Mouse (Mus musculus) neural tube, embryonic 13.5 days (tissue): ENCODE measurements around the gene Xrcc1. TPM values are rescaled to one million over a fixed set of nuclear protein-coding genes. Genes with fewer than 3 reads are reported as not detected.
A peak's percentile ranks its signal among the peaks of the same experiment; 100 is the strongest.

Experiments
- ATAC-seq: fragments of 200-750 bp; cut with Nextera tagmentation; 2 replicates; pipeline ENCODE4 v1.8.0; 2017; ENCODE audit warnings: low read depth, mild to moderate bottlenecking, moderate TSS enrichment, moderate library complexity
- H3K27ac ChIP-seq: fragments of 300-500 bp; sonication (generic); replicated peaks from 2 replicates; pipeline ENCODE4 v1.5.1; 2015; ENCODE audit warnings: moderate library complexity, mild to moderate bottlenecking, inconsistent platforms
- H3K27me3 ChIP-seq: fragments of 300-500 bp; sonication (generic); 2 replicates; pipeline ENCODE4 v1.6.1; 2015; ENCODE audit warnings: mild to moderate bottlenecking, inconsistent platforms
- H3K36me3 ChIP-seq: fragments of 300-500 bp; sonication (generic); 2 replicates; pipeline ENCODE4 v1.6.1; 2015; ENCODE audit warnings: mild to moderate bottlenecking, inconsistent platforms
- H3K4me1 ChIP-seq: fragments of 300-500 bp; sonication (generic); replicated peaks from 2 replicates; pipeline ENCODE4 v1.6.1; 2015; ENCODE audit warnings: inconsistent platforms
- H3K4me2 ChIP-seq: fragments of 300-500 bp; sonication (generic); 2 replicates; pipeline ENCODE4 v1.6.1; 2015; ENCODE audit warnings: inconsistent platforms, mild to moderate bottlenecking, moderate library complexity
- H3K4me3 ChIP-seq: fragments of 300-500 bp; sonication (generic); 2 replicates; pipeline ENCODE4 v1.5.1; 2015; ENCODE audit warnings: mild to moderate bottlenecking, inconsistent platforms
- H3K9ac ChIP-seq: fragments of 300-500 bp; sonication (generic); 2 replicates; pipeline ENCODE4 v1.6.1; 2015; ENCODE audit warnings: moderate library complexity, mild to moderate bottlenecking, inconsistent platforms
- H3K9me3 ChIP-seq: fragments of 300-500 bp; sonication (generic); 2 replicates; pipeline ENCODE4 v1.6.1; 2016; ENCODE audit warnings: inconsistent platforms
- WGBS: fragments of 180-500 bp; shearing (Covaris S2); methylation state at CpG from one replicate; pipeline ENCODE4 v1.1.7; 2015; 5-methylcytosine and 5-hydroxymethylcytosine counted together
- polyA plus RNA-seq: library from polyadenylated mRNA; unstranded; fragments of >200 nt; fragmentation: Nextera tagmentation; extraction: Ambion mirVana; gene quantifications from 2 replicates; pipeline ENCODE4 v1.2.1, GENCODE M21; 2015

Xrcc1 gene
- polyA plus RNA-seq, 1 experiment from 2014 or later = 66.3 TPM

DNA sequence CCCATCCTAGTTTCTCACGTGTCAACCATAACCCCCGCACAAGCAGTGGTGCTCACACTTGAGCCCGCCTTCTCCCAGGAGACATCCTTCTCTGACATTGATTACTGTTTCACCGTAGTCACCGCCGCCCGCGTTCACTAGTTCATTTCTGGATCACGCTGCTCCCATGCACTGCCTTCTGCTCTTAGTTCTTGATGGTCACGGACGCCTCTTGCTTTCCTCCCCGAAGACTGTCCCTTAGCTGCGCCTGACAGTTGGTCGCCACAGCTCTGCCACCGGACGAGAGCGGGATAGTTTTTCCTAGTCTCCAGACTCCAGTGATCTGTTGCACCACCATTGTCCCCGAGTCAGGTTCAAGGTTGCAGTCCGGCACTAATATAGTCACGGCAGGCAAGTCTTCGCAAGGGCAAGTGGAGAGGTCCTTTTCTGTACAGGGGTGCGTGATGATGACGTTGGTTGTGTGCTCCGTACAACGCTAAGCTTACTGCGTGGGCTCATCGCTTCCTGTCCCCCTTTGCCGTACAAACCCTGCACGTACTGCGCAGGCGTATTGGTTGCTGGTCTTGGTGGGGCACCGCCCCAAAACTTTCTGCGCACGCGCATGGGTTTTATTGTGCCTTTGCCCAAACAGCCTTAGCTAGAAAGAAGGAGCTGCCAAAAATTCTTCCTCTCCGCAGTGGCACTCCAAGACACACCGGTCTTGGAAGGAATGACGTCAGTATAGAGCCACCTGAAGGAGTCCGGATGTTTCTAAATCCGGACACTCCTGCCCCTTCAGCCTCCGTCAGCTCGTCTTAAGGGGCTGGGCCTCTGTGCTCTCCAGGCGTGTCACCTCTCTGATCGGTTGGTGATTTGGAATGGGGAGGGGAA lies 15.8 kb upstream of the Xrcc1 start, which contains the start of gene Irgq:
Gene Irgq (plus strand): TSS at position 628 of the 870 bp plus-strand sequence.
- Histone ChIP-seq H3K27ac (peak within 1 kb of the TSS; percentile 89), H3K36me3 (peaks cover 28% of the 10 kb centered on the region), H3K9me3 (no peaks in the 10 kb centered on the region), H3K4me2 (peak within 1 kb of the TSS; percentile 88), H3K4me1 (peaks cover 49% of the 10 kb centered on the region), H3K9ac (peak within 1 kb of the TSS; percentile 93), H3K27me3 (peaks cover 9% of the 10 kb centered on the region), H3K4me3 (peak within 1 kb of the TSS; percentile 59)
- 2% methylated on average over 44 of the region's 44 CpGs for WGBS
- peak; percentile 94 for ATAC-seq

DNA sequence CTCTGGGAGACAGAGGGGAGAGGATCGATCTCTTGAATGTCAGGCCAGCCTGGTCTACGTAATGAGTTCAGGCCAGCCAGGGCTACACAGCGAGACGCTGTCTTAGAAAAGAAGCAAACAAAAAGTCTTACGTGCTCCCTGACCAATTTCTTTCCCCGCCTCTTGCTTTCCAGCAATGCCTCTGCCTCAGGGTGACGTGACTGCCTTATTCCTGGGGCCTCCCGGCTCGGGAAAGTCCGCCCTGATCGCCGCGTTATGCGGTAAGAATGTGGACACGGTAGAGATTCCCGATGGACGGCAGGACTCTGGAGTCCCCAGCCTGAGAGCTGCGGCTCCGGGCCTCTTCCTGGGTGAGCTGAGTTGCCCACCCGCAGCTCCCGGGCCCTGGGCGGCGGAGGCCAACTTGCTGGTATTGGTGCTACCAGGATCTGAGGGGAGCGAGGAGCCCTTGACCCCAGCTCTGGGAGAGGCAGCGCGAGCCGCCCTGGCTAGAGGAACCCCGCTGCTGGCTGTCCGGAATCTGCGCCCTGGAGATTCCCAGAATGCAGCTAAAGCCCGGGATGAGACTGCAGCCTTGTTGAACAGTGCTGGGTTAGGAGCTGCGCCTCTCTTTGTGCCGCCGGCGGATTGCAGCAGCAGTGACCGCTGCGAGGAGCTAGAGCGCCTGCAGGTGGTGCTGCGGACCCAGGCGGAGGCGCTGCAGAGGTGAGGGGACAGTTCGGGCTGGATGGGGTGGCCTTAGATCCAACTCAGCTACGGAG lies 14.7 kb upstream of the Xrcc1 start:
- peaks cover 51% of the 10 kb centered on the region for H3K4me1 ChIP-seq
- peak overlapping the region; percentile 88 for H3K4me2 ChIP-seq
- 2% methylated on average over 43 of the region's 43 CpGs for WGBS
- H3K36me3 ChIP-seq = peaks cover 39% of the 10 kb centered on the region
- H3K9me3 ChIP-seq = no peaks in the 10 kb centered on the region
- H3K9ac ChIP-seq = peak overlapping the region; percentile 93
- peaks cover 9% of the 10 kb centered on the region for H3K27me3 ChIP-seq
- H3K27ac ChIP-seq = peak overlapping the region; percentile 83
- peak overlapping the region; percentile 59 for H3K4me3 ChIP-seq
- peak; percentile 42 for ATAC-seq

DNA sequence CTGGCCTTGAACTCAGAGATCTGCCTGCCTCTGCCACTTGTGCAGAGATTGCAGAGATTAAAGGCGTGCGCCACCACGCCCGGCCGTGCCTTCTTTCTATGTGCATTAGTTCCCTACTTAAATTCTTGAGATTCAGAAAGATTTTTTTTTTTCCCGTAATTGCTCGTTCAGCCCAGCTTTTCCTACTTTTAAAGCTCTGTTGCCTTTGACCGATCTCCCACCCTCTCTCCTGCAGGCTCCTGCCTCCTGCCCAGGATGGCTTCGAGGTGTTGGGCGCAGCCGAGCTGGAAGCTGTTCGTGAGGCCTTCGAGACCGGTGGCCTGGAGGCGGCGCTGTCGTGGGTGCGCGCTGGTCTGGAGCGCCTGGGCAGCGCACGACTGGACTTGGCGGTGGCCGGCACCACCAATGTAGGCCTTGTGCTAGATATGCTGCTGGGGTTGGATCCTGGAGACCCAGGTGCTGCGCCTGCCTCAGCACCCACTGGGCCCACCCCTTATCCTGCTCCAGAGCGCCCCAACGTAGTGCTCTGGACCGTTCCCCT lies 13.0 kb upstream of the Xrcc1 start:
- no peak for ATAC-seq
- Histone ChIP-seq H3K27ac (no peak overlapping the region), H3K27me3 (peaks cover 9% of the 10 kb centered on the region), H3K4me3 (no peak overlapping the region), H3K36me3 (peaks cover 44% of the 10 kb centered on the region), H3K9ac (peak overlapping the region; percentile 62; the same call in 1 of the 2 replicates), H3K9me3 (no peaks in the 10 kb centered on the region), H3K4me1 (peaks cover 51% of the 10 kb centered on the region), H3K4me2 (peak overlapping the region; percentile 40)
- 57% methylated on average over 28 of the region's 28 CpGs for WGBS

DNA sequence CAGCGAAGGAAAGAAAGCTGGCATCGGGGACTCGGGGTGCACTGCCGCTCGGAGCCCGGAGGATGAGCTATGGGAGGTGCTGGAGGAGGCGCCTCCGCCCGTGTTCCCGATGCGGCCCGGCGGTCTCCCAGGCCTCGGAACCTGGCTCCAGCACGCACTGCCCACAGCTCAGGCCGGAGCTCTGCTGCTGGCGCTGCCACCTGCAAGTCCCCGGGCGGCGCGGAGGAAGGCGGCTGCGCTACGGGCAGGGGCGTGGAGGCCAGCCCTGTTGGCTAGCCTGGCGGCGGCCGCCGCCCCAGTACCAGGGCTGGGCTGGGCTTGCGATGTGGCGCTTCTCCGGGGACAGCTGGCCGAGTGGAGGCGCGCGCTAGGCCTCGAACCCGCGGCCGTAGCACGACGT lies 12.3 kb upstream of the Xrcc1 start:
- no peak for ATAC-seq
- WGBS = 22% methylated on average over 42 of the region's 42 CpGs
- Histone ChIP-seq H3K27ac (no peak overlapping the region), H3K4me1 (peaks cover 51% of the 10 kb centered on the region), H3K4me2 (peak overlapping the region; percentile 40), H3K4me3 (peak overlapping the region; percentile 22), H3K9ac (peak overlapping the region; percentile 62), H3K27me3 (peaks cover 9% of the 10 kb centered on the region), H3K9me3 (no peaks in the 10 kb centered on the region), H3K36me3 (peaks cover 44% of the 10 kb centered on the region)

DNA sequence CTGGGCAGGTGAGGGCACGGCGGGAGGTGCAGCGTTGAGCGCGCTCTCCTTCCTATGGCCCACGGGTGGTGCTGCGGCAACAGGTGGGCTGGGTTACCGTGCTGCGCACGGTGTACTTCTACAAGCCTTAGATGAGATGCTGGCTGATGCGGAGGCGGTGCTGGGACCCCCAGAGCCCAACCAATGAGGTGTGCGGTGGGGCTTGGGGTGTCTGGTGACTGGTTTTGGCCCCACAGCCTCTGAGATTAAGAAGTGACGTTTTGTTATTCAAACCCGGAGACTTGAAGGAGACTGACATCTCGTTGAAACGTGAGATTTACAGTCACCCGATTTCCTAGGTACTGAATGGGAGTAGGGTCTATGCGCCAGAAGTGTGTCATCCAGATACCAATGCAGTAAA lies 11.8 kb upstream of the Xrcc1 start:
- peak overlapping the region; percentile 22 for H3K4me3 ChIP-seq
- peak overlapping the region; percentile 62 for H3K9ac ChIP-seq
- peak overlapping the region; percentile 40 for H3K4me2 ChIP-seq
- peaks cover 44% of the 10 kb centered on the region for H3K36me3 ChIP-seq
- no peak for ATAC-seq
- H3K27me3 ChIP-seq = peaks cover 9% of the 10 kb centered on the region
- no peaks in the 10 kb centered on the region for H3K9me3 ChIP-seq
- peaks cover 47% of the 10 kb centered on the region for H3K4me1 ChIP-seq
- 29% methylated on average over 19 of the region's 19 CpGs for WGBS
- no peak overlapping the region for H3K27ac ChIP-seq

DNA sequence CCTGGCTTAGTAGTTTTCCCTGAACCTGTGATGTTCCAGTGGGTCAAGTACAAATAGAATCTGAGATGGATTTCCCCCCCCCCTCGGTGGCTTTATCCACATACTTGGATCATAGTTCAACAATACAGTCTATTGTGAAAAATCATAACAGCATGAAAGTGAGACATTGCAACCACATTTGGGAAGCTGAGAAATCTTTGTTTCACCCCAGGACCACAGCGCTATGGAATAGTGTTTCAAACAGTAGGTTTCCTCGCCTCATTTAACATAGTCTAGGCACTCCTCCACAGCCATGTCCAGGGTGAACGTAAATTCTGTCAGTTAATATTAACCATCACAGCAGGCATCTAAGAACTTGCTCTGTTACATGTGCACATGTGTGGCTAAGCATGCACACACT lies 9.0 kb upstream of the Xrcc1 start:
- no peak overlapping the region for H3K9ac ChIP-seq
- WGBS = 64% methylated on average over 4 of the region's 4 CpGs
- peaks cover 44% of the 10 kb centered on the region for H3K36me3 ChIP-seq
- H3K4me3 ChIP-seq = no peak overlapping the region
- H3K27me3 ChIP-seq = peaks cover 9% of the 10 kb centered on the region
- H3K4me2 ChIP-seq = no peak overlapping the region
- no peaks in the 10 kb centered on the region for H3K9me3 ChIP-seq
- no peak for ATAC-seq
- peak overlapping the region; percentile 23; the same call in 1 of the 2 replicates for H3K27ac ChIP-seq
- peaks cover 34% of the 10 kb centered on the region for H3K4me1 ChIP-seq

DNA sequence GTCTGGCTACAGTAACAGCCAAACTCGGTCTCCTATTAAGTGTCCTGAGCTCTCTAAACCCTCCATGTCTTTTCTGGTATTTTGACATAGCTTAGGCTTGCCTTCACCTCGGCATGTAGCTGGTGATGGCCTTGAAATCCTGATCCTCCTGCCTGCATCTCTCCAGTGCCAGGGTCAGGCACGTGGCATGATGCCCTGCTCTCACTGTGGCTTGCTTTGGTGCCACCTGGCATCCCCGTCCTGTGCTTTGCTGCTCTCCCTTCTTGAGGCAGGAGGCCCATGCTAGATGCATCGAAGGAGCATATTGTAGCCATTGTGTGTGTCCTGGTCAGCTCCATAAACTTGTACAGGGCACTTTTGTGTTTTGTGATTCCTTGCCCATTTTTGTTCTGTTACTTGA lies 8.5 kb upstream of the Xrcc1 start:
- Histone ChIP-seq H3K4me3 (no peak overlapping the region), H3K9ac (no peak overlapping the region)

DNA sequence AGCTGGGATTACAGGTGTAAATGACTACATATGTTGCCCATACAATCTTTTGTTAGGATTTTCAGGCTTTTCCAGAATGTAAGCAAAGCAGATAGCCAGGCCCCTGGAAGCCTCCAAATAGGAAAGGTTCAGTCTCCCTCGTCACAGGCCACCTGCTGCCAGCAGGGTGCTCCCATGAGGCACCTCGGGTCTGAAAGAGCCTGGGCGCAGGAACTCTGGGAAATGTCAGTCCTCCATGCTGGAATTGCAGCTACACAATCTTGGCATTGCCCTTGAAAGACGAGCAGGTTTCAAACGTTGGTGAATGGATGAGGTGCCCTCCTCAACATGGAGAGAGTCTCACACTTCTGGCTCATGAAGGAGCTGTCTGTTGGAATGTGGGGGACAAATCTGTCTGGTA lies 7.9 kb upstream of the Xrcc1 start:
- Histone ChIP-seq H3K27ac (0 out of 2 replicates have a peak overlapping the region, but pooled peaks have one; percentile 23), H3K36me3 (peaks cover 38% of the 10 kb centered on the region), H3K4me1 (peaks cover 24% of the 10 kb centered on the region), H3K9me3 (no peaks in the 10 kb centered on the region), H3K27me3 (peaks cover 6% of the 10 kb centered on the region), H3K9ac (no peak overlapping the region), H3K4me3 (no peak overlapping the region), H3K4me2 (no peak overlapping the region)
- no peak for ATAC-seq
- 46% methylated on average over 5 of the region's 5 CpGs for WGBS

More for the DNA sequence above, 8.5 kb upstream of the Xrcc1 start:
- ATAC-seq = no peak
- peaks cover 9% of the 10 kb centered on the region for H3K27me3 ChIP-seq
- peaks cover 29% of the 10 kb centered on the region for H3K4me1 ChIP-seq
- H3K4me2 ChIP-seq = no peak overlapping the region
- peaks cover 41% of the 10 kb centered on the region for H3K36me3 ChIP-seq
- H3K9me3 ChIP-seq = no peaks in the 10 kb centered on the region
- 81% methylated on average over 5 of the region's 5 CpGs for WGBS
- peak overlapping the region; percentile 23; the same call in 1 of the 2 replicates for H3K27ac ChIP-seq

DNA sequence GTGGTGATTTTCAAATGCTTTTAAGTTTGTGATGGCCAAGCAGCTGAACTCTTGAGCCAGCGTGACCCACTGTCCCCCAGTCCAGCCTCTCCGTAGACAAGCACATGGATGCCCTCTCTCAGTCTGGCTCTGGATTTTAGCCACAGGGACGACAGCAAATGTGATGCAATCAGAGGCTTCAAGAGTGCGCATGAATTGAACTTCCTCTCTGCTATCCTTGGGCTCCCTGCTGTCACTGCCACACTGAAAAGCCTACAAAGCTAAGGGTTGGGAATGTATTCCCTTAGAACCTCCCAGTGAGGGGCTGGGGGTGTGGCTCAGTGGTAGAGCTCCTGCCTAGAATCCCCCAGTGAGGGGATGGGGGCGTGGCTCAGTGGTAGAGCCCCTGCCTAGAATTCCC lies 7.4 kb upstream of the Xrcc1 start:
- H3K36me3 ChIP-seq = peaks cover 32% of the 10 kb centered on the region
- no peak overlapping the region for H3K4me3 ChIP-seq
- 72% methylated on average over 5 of the region's 5 CpGs for WGBS
- no peak overlapping the region for H3K9ac ChIP-seq
- H3K27ac ChIP-seq = no peak overlapping the region
- H3K4me1 ChIP-seq = peaks cover 18% of the 10 kb centered on the region
- no peak overlapping the region for H3K4me2 ChIP-seq
- ATAC-seq = no peak
- H3K9me3 ChIP-seq = no peaks in the 10 kb centered on the region
- 0 out of 2 replicates have a peak, but pooled peaks cover 2% of the 10 kb centered on the region for H3K27me3 ChIP-seq

DNA sequence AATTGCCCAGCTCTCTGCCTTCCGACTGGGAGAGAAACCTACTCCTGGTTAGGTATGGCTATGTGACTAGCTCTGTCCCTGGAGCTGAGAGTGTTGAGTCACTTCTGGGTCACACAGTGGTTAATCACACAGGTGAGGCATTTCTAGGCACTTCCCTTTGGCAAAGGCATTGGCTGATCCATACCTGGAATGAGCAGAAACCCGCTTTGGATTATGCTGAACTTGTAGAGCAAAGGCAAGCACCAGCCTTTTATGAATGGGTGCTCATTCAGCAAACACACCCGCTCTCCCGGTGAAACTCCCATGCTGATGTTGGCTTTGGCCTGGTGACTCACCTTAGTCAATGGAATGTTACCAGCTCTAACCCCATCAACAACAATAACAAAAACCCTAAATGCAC lies 6.4 kb upstream of the Xrcc1 start:
- 96% methylated on average over 4 of the region's 4 CpGs for WGBS
- Histone ChIP-seq H3K4me2 (no peak overlapping the region), H3K27ac (no peak overlapping the region), H3K9ac (no peak overlapping the region), H3K9me3 (no peaks in the 10 kb centered on the region), H3K4me3 (no peak overlapping the region), H3K36me3 (peaks cover 22% of the 10 kb centered on the region), H3K27me3 (no peaks in the 10 kb centered on the region), H3K4me1 (peaks cover 8% of the 10 kb centered on the region)
- no peak for ATAC-seq

DNA sequence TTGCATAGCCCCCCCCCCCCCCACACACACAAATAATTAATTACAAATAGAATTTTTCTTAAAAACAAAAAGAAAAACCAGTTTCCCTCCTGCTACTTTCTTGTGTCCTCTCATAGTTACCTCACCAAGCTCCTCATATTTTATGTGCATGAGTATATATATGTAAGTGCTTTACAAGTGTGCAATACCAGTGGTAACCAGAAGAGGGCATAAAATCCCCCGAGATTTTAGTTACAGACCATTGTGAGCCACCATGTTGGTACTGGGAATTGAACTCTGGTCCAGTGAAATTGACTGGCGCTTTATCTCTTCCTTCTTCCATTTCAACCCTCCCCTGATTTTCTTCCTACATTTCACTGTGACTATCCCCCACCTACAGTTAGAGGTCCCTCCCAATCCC lies 1.6 kb upstream of the Xrcc1 start:
- no peak overlapping the region for H3K9ac ChIP-seq
- H3K4me1 ChIP-seq = peaks cover 15% of the 10 kb centered on the region
- no peak overlapping the region for H3K27ac ChIP-seq
- ATAC-seq = no peak
- no peak overlapping the region for H3K4me2 ChIP-seq
- H3K4me3 ChIP-seq = no peak overlapping the region
- no peaks in the 10 kb centered on the region for H3K9me3 ChIP-seq
- WGBS = 80% methylated on average over 2 of the region's 2 CpGs
- H3K27me3 ChIP-seq = no peaks in the 10 kb centered on the region
- peaks cover 11% of the 10 kb centered on the region; the same call in 1 of the 2 replicates for H3K36me3 ChIP-seq
